Mouse (Mus musculus): ENCODE measurements around the gene Wipf1. TPM values are rescaled to one million over a fixed set of nuclear protein-coding genes. Genes with fewer than 3 reads are reported as not detected.

Gene Wipf1
- total RNA-seq, 2 experiments from 2014 or later: 9.8 to 10.4 TPM

- DNase-seq (ENCODE audit: extremely low spot score in 1 of 2, low spot score in 1 of 2): no peak
Measured at GRCm38 (mm10) chr2:73547256-73547655, 17.7 kb upstream of the Wipf1 start.

- DNase-seq (ENCODE audit: extremely low spot score in 1 of 2, low spot score in 1 of 2): no peak
Measured at GRCm38 (mm10) chr2:73545556-73545955, 16.0 kb upstream of the Wipf1 start.

- no peak for DNase-seq (ENCODE audit: extremely low spot score in 1 of 2, low spot score in 1 of 2)
Measured at GRCm38 (mm10) chr2:73540450-73541162, 11.1 kb upstream of the Wipf1 start.

DNA sequence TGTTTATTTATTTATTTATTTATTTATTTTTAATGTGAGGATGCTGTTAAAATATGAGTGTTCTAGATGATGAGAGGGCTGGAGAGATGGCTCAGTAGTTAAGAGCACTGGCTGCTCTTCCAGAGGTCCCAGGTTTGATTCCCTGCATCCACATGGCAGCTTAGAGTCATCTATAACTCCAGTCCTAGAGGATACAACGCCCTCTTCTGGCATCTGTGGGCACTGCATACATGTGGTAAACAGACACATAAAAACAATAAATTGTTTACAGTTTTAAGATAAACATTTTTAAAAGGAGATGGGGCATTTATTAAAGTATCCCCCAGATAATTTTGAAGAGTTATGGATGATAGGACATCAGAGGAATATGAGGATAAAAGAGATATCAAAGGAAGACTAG is 10.2 kb upstream of the Wipf1 start:
- no peak for DNase-seq (ENCODE audit: extremely low spot score in 1 of 2, low spot score in 1 of 2)

GRCm38 (mm10) chr2:73539141-73539540 is 9.6 kb upstream of the Wipf1 start:
- no peak for DNase-seq (ENCODE audit: extremely low spot score in 1 of 2, low spot score in 1 of 2)

DNA sequence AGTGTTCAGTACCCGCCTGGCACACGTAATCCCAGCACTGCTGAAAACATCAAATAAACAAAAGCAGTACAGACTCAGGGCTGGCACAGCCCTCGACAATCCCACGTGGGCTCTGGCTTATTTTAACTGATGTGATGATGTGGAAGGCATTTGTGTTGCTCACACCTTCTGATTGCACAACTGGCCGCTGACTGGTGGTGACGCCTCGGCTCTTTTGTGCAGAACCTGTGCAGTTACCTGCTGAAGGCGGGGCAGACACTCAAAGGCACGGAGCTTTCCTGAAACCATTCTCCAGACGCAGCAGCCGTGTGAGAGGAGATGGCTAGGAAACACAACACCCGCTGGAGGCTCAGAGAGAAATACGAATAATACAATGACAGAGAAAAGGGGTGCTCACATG is 9.1 kb upstream of the Wipf1 start:
- DNase-seq (ENCODE audit: extremely low spot score in 1 of 2, low spot score in 1 of 2): no peak

DNA sequence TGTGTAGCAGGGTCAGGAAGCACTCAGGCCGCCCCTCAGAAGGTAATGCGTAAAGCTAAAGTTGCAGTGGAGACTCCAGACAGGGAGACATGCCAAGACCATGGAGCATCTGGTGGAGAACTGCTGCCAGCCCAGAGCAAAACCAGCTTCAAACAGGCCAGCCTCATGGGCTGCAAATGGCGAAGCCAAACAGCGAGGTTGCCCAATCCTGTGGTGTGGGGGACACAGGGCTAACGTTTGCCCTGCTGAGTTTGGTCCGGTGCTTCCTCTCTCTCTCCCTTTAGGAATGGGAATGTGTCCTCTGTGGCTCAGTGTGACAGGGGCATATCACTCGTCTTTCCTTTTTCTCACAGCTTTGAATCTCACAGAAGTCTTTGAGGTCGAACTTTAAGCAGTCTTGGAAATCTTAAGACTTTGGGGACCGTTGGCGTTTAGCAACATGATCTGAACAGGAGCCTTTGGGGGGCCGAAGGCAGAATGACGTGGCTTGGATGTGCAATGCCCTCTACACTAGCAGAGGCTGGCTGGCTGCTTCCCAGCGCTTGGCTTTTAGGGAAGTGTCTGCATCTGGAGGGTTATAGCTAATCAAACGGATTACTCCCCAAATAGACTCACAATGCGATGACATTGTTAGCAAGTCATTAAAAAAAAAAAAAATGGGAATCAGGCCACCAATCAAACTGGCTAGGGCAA is 6.7 kb upstream of the Wipf1 start:
- DNase-seq (ENCODE audit: extremely low spot score in 1 of 2, low spot score in 1 of 2): no peak

- DNase-seq (ENCODE audit: extremely low spot score in 1 of 2, low spot score in 1 of 2): no peak
Measured at GRCm38 (mm10) chr2:73534720-73535119, 5.2 kb upstream of the Wipf1 start.

DNA sequence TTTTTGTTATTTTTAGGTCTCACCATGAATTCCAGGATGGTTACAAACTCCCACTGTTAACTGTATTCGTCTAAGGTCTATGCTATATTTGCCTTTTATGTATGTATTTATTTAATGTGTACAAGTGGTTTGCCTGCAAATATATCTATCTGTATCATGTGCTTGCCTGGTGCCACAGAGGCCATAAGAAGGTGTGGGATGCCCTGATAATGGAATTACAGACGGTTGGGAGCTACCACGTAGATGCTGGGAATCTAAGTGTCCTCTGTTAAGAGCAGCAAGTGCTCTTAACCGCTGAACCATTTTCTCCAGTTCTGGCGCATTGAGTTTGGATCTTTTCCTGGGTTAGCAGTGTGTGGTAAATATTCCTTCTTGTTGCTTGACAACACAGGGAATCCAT is 953 bp upstream of the Wipf1 start:
- DNase-seq (ENCODE audit: extremely low spot score in 1 of 2, low spot score in 1 of 2): no peak

- DNase-seq (ENCODE audit: extremely low spot score in 1 of 2, low spot score in 1 of 2): no peak
Measured at GRCm38 (mm10) chr2:73528516-73529355, 798 bp downstream of the Wipf1 start.

DNA sequence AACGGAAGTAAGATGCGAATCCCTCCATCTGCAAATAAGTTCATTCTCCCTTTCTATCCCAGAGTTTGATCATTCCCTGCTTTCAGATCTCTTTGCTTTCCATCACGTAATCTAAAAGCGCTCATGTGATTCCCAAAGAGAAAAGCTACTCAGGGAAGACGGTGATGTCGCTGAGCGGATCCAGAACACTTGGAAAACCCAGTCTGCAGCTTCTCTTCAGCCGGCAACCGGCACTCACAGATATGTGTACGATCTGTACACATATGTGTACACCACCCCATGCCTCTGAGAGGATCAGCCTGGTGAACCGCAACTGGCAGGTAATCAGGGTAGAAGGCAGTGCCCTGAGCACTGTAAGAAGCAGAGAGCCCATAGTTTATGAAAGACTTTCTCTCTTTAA is 1.6 kb downstream of the Wipf1 start:
- no peak for DNase-seq (ENCODE audit: extremely low spot score in 1 of 2, low spot score in 1 of 2)

GRCm38 (mm10) chr2:73526691-73527090 is 2.8 kb downstream of the Wipf1 start:
- DNase-seq (ENCODE audit: extremely low spot score in 1 of 2, low spot score in 1 of 2): no peak

GRCm38 (mm10) chr2:73522891-73523290 is 6.6 kb downstream of the Wipf1 start:
- DNase-seq (ENCODE audit: extremely low spot score in 1 of 2, low spot score in 1 of 2): no peak

GRCm38 (mm10) chr2:73522336-73522735 is 7.2 kb downstream of the Wipf1 start:
- no peak for DNase-seq (ENCODE audit: extremely low spot score in 1 of 2, low spot score in 1 of 2)

DNA sequence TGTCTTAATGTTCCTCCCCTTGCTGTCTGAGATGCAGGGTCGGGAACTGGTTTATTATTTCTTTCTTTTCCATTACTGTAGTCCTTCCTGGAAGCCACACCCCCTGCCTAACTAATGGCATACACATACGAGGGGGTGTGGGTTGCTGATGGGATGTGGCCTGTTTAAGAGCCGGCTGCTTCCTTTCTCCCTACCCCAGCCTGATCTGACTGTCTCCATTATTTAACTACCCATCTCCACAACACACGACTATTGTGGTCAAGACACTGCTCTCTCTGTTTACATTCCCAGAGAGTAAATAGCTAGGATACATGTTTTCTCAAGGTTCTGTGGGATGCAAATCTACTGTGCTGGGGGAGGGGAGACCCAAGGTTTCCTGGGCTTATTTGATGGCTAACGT is 7.8 kb downstream of the Wipf1 start:
- DNase-seq (ENCODE audit: extremely low spot score in 1 of 2, low spot score in 1 of 2): no peak

- DNase-seq (ENCODE audit: extremely low spot score in 1 of 2, low spot score in 1 of 2): no peak
Measured at GRCm38 (mm10) chr2:73518966-73519365, 10.6 kb downstream of the Wipf1 start.

DNA sequence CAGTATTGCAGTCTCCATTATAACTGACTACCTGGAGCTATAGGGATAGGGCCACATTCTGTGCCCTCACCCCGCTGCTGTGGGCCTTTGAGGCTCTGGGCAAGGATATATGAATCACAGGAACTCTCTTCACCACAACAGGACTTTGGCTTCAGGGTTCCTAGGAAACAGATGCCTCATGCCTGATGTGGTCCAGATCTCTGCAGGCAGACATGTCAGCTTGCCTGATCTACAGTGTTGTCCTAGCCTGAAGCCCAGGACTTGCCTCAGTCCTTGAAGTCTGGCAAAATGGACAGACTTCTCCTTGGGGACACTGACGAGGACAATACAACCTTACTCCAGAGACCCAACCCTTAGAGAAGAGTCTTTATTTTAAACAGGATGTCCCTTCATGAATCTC is 11.2 kb downstream of the Wipf1 start:
- DNase-seq (ENCODE audit: extremely low spot score in 1 of 2, low spot score in 1 of 2): no peak

DNA sequence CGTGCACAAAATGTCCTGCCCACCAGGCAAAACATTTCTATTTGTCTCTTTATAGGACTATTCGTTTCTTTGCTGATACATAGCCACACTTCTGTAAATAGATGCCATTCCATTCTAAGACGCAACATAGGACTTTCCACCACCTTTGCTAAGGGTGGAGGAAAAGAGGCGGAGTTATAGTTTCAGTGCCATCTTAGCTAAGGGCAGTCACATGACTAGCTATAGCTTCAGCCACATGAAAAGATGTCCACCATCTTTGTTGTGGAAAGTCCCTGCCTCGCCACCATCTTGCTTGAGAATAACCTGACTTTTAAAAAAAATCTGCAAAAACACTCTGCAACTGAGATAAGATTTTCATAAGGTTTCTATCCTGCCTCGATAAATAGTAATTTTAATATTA is 15.4 kb downstream of the Wipf1 start:
- DNase-seq (ENCODE audit: extremely low spot score in 1 of 2, low spot score in 1 of 2): no peak

GRCm38 (mm10) chr2:73513204-73513749 is 16.3 kb downstream of the Wipf1 start:
- DNase-seq (ENCODE audit: extremely low spot score in 1 of 2, low spot score in 1 of 2): no peak

DNA sequence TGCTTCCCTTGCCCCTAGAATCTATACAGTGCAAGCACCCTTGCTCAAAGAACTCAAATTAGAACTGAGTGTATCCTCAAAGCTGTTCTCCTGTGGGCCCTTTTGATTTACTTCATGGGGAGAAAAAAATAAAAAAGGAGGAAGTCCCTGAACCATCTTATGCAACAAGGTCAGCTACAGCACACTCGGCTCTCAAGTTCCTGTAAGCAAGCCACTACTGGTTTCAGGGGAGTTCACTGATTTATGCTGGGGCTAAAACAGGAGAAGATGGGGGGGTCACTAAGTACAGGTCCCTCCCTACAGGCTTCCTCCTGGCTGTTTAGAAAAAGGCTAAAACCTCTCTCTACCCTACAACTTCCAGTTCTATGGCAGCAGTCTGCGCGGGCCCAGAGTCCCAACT is 17.5 kb downstream of the Wipf1 start:
- DNase-seq (ENCODE audit: extremely low spot score in 1 of 2, low spot score in 1 of 2): no peak

- no peak for DNase-seq (ENCODE audit: extremely low spot score in 1 of 2, low spot score in 1 of 2)
Measured at GRCm38 (mm10) chr2:73510731-73511360, 18.7 kb downstream of the Wipf1 start.
